Mouse (Mus musculus): ENCODE data around the gene Ndufb8. TPM values are rescaled to one million over a fixed set of nuclear protein-coding genes. Genes with fewer than 3 reads are reported as not detected.

The Ndufb8 gene
- total RNA-seq, 2 experiments from 2014 or later, result 315 to 370 TPM

GRCm38 (mm10) chr19:44535376-44535775 is 19.9 kb downstream of the Ndufb8 start:
- no peak for ATAC-seq (replicated peaks; ENCODE audit: poor library complexity)

- no peak for ATAC-seq (replicated peaks; ENCODE audit: poor library complexity)
These were observed 25.2 kb downstream of the Ndufb8 start for GRCm38 (mm10) chr19:44530018-44530417.

GRCm38 (mm10) chr19:44525551-44526205 is 29.6 kb downstream of the Ndufb8 start:
- ATAC-seq (replicated peaks; ENCODE audit: poor library complexity), result peak; percentile 83

- ATAC-seq (replicated peaks; ENCODE audit: poor library complexity), result no peak
These were observed 36.1 kb downstream of the Ndufb8 start for GRCm38 (mm10) chr19:44519152-44519551.

- no peak for ATAC-seq (replicated peaks; ENCODE audit: poor library complexity)
These were observed 37.1 kb downstream of the Ndufb8 start for GRCm38 (mm10) chr19:44517996-44518768.

GRCm38 (mm10) chr19:44515769-44516168 is 39.5 kb downstream of the Ndufb8 start:
- no peak for ATAC-seq (replicated peaks; ENCODE audit: poor library complexity)

- no peak for ATAC-seq (replicated peaks; ENCODE audit: poor library complexity)
These were observed 40.5 kb downstream of the Ndufb8 start for GRCm38 (mm10) chr19:44514521-44515451.

- ATAC-seq (replicated peaks; ENCODE audit: poor library complexity), result no peak
These were observed 41.2 kb downstream of the Ndufb8 start for GRCm38 (mm10) chr19:44513921-44514482.

GRCm38 (mm10) chr19:44513054-44513833 is 42.0 kb downstream of the Ndufb8 start:
- ATAC-seq (replicated peaks; ENCODE audit: poor library complexity), result no peak

GRCm38 (mm10) chr19:44512601-44513000 is 42.6 kb downstream of the Ndufb8 start:
- ATAC-seq (replicated peaks; ENCODE audit: poor library complexity), result no peak

GRCm38 (mm10) chr19:44511451-44512231 is 43.6 kb downstream of the Ndufb8 start:
- ATAC-seq (replicated peaks; ENCODE audit: poor library complexity), result 0 out of 2 replicates have a peak, but pooled peaks have one; percentile 11

- ATAC-seq (replicated peaks; ENCODE audit: poor library complexity), result no peak
These were observed 44.6 kb downstream of the Ndufb8 start for GRCm38 (mm10) chr19:44510534-44511175.

- ATAC-seq (replicated peaks; ENCODE audit: poor library complexity), result no peak
These were observed 52.5 kb downstream of the Ndufb8 start for GRCm38 (mm10) chr19:44502741-44503140.

GRCm38 (mm10) chr19:44501925-44502324 is 53.3 kb downstream of the Ndufb8 start:
- no peak for ATAC-seq (replicated peaks; ENCODE audit: poor library complexity)

- ATAC-seq (replicated peaks; ENCODE audit: poor library complexity), result no peak
These were observed 55.0 kb downstream of the Ndufb8 start for GRCm38 (mm10) chr19:44500240-44500639.

- ATAC-seq (replicated peaks; ENCODE audit: poor library complexity), result no peak
These were observed 56.3 kb downstream of the Ndufb8 start for GRCm38 (mm10) chr19:44498936-44499335.

Measured in megakaryocyte progenitor cell, adult 5-6 weeks (primary cell).